Mouse (Mus musculus): ENCODE data around the gene Gnptab. TPM values are rescaled to one million over a fixed set of nuclear protein-coding genes. Genes with fewer than 3 reads are reported as not detected.
"Not testable (repeated sequence)": the region's sequence is repeated elsewhere in the genome, so short reads cannot be mapped to it uniquely, and the experiment has no call there.

Gene Gnptab
- polyA plus RNA-seq, 1 experiment from 2014 or later = 8.0 TPM

DNA sequence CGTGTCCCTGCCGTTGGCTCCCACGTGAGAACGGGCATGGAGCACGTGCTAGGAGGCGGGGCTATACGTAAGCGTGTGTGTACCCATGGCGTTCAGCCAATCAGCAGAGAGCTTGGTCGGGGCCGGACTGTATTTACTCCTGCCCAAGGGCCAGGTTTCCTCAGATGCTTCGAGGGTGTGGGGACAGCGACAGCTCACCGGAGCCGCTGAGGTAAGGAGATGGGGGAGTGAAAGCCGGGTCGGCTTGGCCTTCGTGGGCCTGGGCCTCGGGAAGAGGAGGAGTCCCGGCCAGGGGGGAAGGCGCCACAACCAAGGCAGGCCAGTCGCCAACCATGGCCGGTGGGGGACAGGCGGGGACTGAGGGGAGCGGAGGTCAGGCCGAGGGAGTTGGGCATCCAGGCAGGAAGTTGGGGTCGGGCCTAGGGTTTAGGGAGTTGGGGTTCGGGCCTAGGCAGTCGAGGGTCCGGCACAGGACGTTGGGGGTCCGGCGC lies 80.6 kb downstream of the Gnptab start, which contains the start of gene Sycp3:
Sycp3 (plus strand) TSS at position 68 of the 491 bp plus-strand sequence.
- ATAC-seq (ENCODE audit: insufficient number of reproducible peaks, insufficient read depth, low FRiP score, low TSS enrichment, low read depth) = no peak
- no peak within 1 kb of the TSS for H3K27ac ChIP-seq
- H3K4me3 ChIP-seq (replicated peaks) = no peak within 1 kb of the TSS
- no peak within 1 kb of the TSS for H3K4me2 ChIP-seq
- H3K4me1 ChIP-seq (replicated peaks) = 0 out of 2 replicates have a peak, but pooled peaks cover 3% of the 10 kb centered on the region
- no peak within 1 kb of the TSS for H3K9ac ChIP-seq (replicated peaks)
- H3K36me3 ChIP-seq = no peaks in the 10 kb centered on the region
- H3K9me3 ChIP-seq = no peaks in the 10 kb centered on the region
- WGBS = 81% methylated on average over 33 of the region's 33 CpGs
- no peaks in the 10 kb centered on the region for H3K27me3 ChIP-seq

DNA sequence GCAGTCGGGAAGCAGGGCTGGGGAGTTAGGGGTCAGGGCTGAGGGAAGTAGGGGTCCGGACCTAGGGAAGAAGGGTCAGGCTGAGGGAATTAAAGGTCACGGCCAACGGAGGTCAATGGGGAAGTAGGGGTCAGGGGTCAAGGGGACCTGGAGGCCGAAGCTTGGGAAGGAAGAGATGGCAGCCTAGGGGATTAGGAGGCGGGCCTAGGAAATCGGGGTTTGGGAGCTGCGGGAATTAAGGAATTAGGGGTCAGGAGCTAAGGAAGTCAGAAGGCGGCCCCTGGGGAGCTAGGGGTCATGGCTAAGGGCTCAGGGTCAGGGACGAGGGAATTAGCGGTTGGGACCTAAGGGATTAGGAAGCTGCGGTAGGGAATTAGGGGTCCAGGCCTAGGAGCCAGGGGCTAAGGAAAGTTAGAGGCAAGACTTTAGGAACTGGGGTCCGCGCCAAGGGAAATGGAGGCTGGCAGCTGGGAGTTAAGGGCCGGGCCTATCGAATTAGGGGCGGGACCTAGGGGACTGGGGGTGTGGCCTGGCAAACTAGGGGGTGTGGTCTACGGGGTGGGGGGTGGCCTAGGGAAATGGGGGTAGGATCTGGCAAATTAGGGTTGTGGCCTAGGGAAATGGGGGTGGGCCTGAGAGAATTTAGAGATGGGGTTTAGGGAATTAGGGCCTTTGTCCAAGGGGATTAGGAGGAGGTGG lies 81.3 kb downstream of the Gnptab start:
- ATAC-seq (ENCODE audit: insufficient number of reproducible peaks, insufficient read depth, low FRiP score, low TSS enrichment, low read depth) = no peak
- 75% methylated on average over 18 of the region's 18 CpGs for WGBS

DNA sequence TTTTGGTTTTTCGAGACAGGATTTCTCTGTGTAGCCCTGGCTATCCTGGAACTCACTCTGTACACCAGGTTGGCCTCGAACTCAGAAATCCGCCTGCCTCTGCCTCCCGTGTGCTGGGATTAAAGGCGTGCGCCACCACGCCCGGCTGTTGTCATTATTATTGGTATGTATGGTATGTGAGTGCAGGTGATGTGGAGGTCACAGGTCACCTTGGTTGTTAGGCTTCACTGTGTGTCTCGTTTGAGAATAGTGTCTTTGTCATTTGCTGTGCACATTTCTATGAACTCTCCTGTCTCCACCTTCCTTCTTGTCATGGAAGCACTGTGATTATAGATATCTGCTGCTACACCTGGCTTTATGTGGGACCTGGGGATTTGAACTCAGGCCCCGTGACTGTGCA lies 103.9 kb downstream of the Gnptab start:
- WGBS = 83% methylated on average over 10 of the region's 10 CpGs
- ATAC-seq (ENCODE audit: insufficient number of reproducible peaks, insufficient read depth, low FRiP score, low TSS enrichment, low read depth); H3K4me1 ChIP-seq (replicated peaks); H3K27ac ChIP-seq; H3K9ac ChIP-seq (replicated peaks); H3K9me3 ChIP-seq; H3K4me2 ChIP-seq; H3K4me3 ChIP-seq (replicated peaks); H3K27me3 ChIP-seq: not testable (repeated sequence)
- H3K36me3 ChIP-seq = peaks cover 15% of the 10 kb centered on the region

More for the DNA sequence above, 81.3 kb downstream of the Gnptab start:
- Histone ChIP-seq H3K4me2 (no peak overlapping the region), H3K4me1 (replicated peaks) (0 out of 2 replicates have a peak, but pooled peaks cover 3% of the 10 kb centered on the region), H3K27ac (no peak overlapping the region), H3K9me3 (no peaks in the 10 kb centered on the region), H3K9ac (replicated peaks) (no peak overlapping the region), H3K27me3 (no peaks in the 10 kb centered on the region), H3K36me3 (no peaks in the 10 kb centered on the region), H3K4me3 (replicated peaks) (no peak overlapping the region)

DNA sequence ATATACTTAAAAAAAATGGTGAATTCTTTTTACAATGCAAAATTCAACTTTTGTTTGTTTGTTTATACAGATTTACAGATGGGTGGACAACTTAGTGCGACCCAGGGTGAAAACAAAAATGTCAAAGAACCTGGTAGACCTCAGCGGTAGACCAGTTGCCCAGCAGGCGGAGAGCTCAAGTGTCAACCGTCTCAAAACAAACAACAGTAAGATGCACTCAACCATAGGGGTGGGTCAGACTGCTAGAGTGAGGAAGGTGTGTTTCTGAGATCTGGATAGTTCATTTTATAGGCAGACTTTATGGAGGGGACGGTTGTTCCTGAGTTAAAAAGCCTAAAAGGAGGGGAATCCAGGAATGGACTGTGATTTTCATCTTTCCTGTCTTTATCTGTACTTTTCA lies 109.7 kb downstream of the Gnptab start:
- 0 out of 2 replicates have a peak, but pooled peaks cover 2% of the 10 kb centered on the region for H3K4me1 ChIP-seq (replicated peaks)
- WGBS = 87% methylated on average over 5 of the region's 5 CpGs
- H3K36me3 ChIP-seq = peaks cover 15% of the 10 kb centered on the region
- H3K27ac ChIP-seq = no peak overlapping the region
- H3K4me3 ChIP-seq (replicated peaks) = no peak overlapping the region
- H3K9me3 ChIP-seq = no peaks in the 10 kb centered on the region
- ATAC-seq (ENCODE audit: insufficient number of reproducible peaks, insufficient read depth, low FRiP score, low TSS enrichment, low read depth) = no peak
- no peak overlapping the region for H3K4me2 ChIP-seq
- H3K27me3 ChIP-seq = no peaks in the 10 kb centered on the region
- H3K9ac ChIP-seq (replicated peaks) = no peak overlapping the region

DNA sequence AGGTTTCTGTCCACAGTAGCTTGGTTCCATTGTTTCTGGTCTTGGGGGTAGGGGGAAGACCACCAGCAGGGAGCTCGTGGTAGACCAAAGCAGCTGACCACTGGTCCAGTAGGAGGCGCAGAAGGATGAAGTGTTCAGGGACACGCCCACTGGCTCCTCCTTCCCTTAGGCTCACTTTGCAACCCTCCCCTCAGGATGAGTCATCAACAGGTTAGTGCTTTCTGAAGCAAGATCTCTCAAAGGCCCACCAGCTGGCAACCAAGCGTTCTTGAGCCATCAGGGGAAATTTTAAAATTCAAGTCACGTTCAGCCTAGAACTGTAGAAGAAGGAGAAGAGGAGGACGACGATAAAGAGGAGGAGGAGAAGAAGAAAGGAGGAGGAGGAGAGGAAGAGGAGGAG lies 112.7 kb downstream of the Gnptab start:
- Histone ChIP-seq H3K27ac (no peak overlapping the region), H3K9ac (replicated peaks) (no peak overlapping the region), H3K36me3 (no peaks in the 10 kb centered on the region), H3K4me3 (replicated peaks) (no peak overlapping the region), H3K27me3 (no peaks in the 10 kb centered on the region), H3K4me2 (no peak overlapping the region), H3K9me3 (no peaks in the 10 kb centered on the region), H3K4me1 (replicated peaks) (peaks cover 11% of the 10 kb centered on the region)
- 66% methylated on average over 7 of the region's 7 CpGs for WGBS
- no peak for ATAC-seq (ENCODE audit: insufficient number of reproducible peaks, insufficient read depth, low FRiP score, low TSS enrichment, low read depth)

DNA sequence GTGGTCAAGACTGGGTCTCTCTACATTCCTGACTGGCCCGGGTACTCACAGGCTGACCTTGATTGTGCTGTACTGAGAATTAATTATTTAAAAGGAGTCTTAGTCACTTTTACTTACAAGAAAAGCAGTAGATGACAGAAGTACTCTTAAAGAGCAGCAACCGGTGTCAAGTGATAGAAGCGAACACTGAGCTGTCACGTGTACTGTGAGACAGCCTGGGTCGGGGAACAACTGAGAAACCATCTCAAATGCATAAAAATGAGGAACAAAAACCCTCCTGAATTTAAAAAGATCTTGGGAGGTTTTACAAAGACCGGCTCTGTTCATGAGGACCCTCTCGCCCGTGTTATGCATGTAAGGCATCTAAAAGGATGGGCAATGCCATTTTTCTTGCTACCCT lies 113.7 kb downstream of the Gnptab start:
- Histone ChIP-seq H3K4me3 (replicated peaks) (no peak overlapping the region), H3K9me3 (no peaks in the 10 kb centered on the region), H3K4me2 (no peak overlapping the region), H3K27me3 (no peaks in the 10 kb centered on the region), H3K27ac (no peak overlapping the region), H3K36me3 (no peaks in the 10 kb centered on the region), H3K4me1 (replicated peaks) (peaks cover 18% of the 10 kb centered on the region), H3K9ac (replicated peaks) (no peak overlapping the region)
- 82% methylated on average over 8 of the region's 8 CpGs for WGBS
- ATAC-seq (ENCODE audit: insufficient number of reproducible peaks, insufficient read depth, low FRiP score, low TSS enrichment, low read depth) = no peak

DNA sequence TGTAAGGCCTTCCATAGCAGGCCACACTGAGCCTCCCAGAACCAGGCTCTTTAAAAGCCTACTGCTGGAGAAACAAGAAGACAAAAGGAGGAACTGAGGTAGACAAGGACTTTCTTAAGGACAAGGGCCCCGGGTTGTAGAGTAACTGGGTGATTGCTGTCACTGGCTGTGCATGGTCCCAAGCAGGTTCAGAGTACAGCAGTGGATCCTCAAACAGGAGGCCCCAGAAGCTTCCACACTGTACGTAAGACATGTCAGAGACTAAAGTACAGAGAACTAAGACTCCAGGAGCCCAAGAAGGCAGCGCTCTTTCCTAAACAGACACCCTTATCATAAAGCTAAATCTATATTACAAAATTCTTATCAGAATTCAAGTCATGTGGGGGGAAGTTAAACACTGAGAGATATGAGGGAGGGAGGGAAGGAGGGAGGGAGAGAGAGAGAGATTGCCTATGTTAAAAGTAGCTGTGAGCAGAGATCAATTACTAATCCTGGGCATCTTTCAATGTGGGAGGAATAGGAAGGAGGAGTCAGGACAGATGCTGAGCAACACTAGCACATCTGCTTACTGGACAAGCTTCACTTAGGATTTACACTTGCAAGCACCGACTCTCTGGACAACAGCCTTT lies 116.1 kb downstream of the Gnptab start:
- Histone ChIP-seq H3K4me3 (replicated peaks) (no peak overlapping the region), H3K27ac (no peak overlapping the region), H3K4me1 (replicated peaks) (peaks cover 18% of the 10 kb centered on the region), H3K9me3 (no peaks in the 10 kb centered on the region), H3K27me3 (no peaks in the 10 kb centered on the region), H3K36me3 (no peaks in the 10 kb centered on the region), H3K9ac (replicated peaks) (no peak overlapping the region), H3K4me2 (no peak overlapping the region)
- ATAC-seq (ENCODE audit: insufficient number of reproducible peaks, insufficient read depth, low FRiP score, low TSS enrichment, low read depth) = no peak
- 76% methylated on average over 4 of the region's 4 CpGs for WGBS

Other genes with a start within 250 kb of the Gnptab start
- 13.4 and 15.2 TPM in 2 replicates for gene Parpbp, start 232.2 kb upstream of the Gnptab start, polyA plus RNA-seq (2016; fragmentation: Nextera tagmentation; extraction: Ambion mirVana)
- 94.2 and 96.8 TPM in 2 replicates for gene Nup37, start 232.1 kb upstream of the Gnptab start, polyA plus RNA-seq (2016; fragmentation: Nextera tagmentation; extraction: Ambion mirVana)
- gene Washc3, start 178.0 kb upstream of the Gnptab start, polyA plus RNA-seq (2016; fragmentation: Nextera tagmentation; extraction: Ambion mirVana) = 48.7 and 50.5 TPM in 2 replicates
- 0.49 and 0.55 TPM in 2 replicates for gene Dram1, start 52 bp upstream of the Gnptab start, polyA plus RNA-seq (2016; fragmentation: Nextera tagmentation; extraction: Ambion mirVana)
- gene Sycp3, start 80.4 kb downstream of the Gnptab start, polyA plus RNA-seq (2016; fragmentation: Nextera tagmentation; extraction: Ambion mirVana) = 0.39 TPM in 1 of 2 replicates, not detected in the other
- 26.9 and 34.9 TPM in 2 replicates for gene Chpt1, start 124.9 kb downstream of the Gnptab start, polyA plus RNA-seq (2016; fragmentation: Nextera tagmentation; extraction: Ambion mirVana)
- gene Mybpc1, start 226.0 kb downstream of the Gnptab start, polyA plus RNA-seq (2016; fragmentation: Nextera tagmentation; extraction: Ambion mirVana) = 18.6 and 19.4 TPM in 2 replicates